Mouse (Mus musculus): Measurements from ENCODE around the gene Ddx46.

Gene Ddx46

GRCm38 (mm10) chr13:55727839-55728238, 93.0 kb downstream of the Ddx46 start:
- ChIA-PET CTCF (interaction anchor here in 3 of 4 experiments (0.5 to 2.8 kb wide), 19 partner anchors 8 to 310 kb away, joined by 3 to 9 read pairs (median 4); partner anchors contain the start of genes Txndc15 (in 3 of the 3) and B230219D22Rik (in 1 of the 3)), POLR2A (interaction anchor here in 3 of 4 experiments (0.5 to 6.1 kb wide), 25 partner anchors 9 to 475 kb away, joined by 3 to 39 read pairs (median 6); partner anchors contain the start of genes B230219D22Rik (in 3 of the 3) and Txndc15 (in 3 of the 3))

- ChIA-PET POLR2A (interaction anchor here (0.7 to 1.6 kb wide), 13 partner anchors 12 to 137 kb away, joined by 3 to 9 read pairs (median 4); partner anchors contain the start of gene B230219D22Rik (in 3 of the 4)), CTCF (interaction anchor here in 3 of 4 experiments (0.6 to 1.0 kb wide), 5 partner anchors 9 to 437 kb away, joined by 3 to 9 read pairs (median 7); no protein-coding TSS in a partner anchor)
These were observed 95.9 kb downstream of the Ddx46 start for GRCm38 (mm10) chr13:55730716-55731115.

All from embryonic stem cell, embryonic (primary cell).